Mouse (Mus musculus) adrenal gland, adult (tissue): ENCODE results near the gene Vps26c.
"Not testable (repeated sequence)": the region's sequence is repeated elsewhere in the genome, so short reads cannot be mapped to it uniquely, and the experiment has no call there.

ENCODE experiments used
- DNase-seq, 2 experiments: peaks; one replicate each; pipeline ENCODE4 v3.0.0; 2022 to 2023; ENCODE audit warnings: low spot score in 1 of 2; ENCODE audit not compliant: inconsistent age in 2 of 2

Vps26c gene

GRCm38 (mm10) chr16:94497911-94498310 is 28.7 kb downstream of the Vps26c start:
- peak; percentile 85 to 88 for DNase-seq

- peak in 1 of 2 experiments; percentile 27 for DNase-seq
These were observed 29.5 kb downstream of the Vps26c start for GRCm38 (mm10) chr16:94497176-94497575.

GRCm38 (mm10) chr16:94489326-94489725 is 37.3 kb downstream of the Vps26c start:
- DNase-seq = no peak

GRCm38 (mm10) chr16:94487341-94487740 is 39.3 kb downstream of the Vps26c start:
- DNase-seq = no peak

- DNase-seq = no peak
These were observed 41.7 kb downstream of the Vps26c start for GRCm38 (mm10) chr16:94484752-94485535.

GRCm38 (mm10) chr16:94473086-94473822 is 53.4 kb downstream of the Vps26c start:
- no peak for DNase-seq

- DNase-seq = peak; percentile 38 to 69
These were observed 54.1 kb downstream of the Vps26c start for GRCm38 (mm10) chr16:94472515-94472951.

- peak in 1 of 2 experiments; percentile 64 for DNase-seq
These were observed 58.2 kb downstream of the Vps26c start for GRCm38 (mm10) chr16:94468391-94468790.

- peak in 1 of 2 experiments; percentile 69 for DNase-seq
These were observed 59.1 kb downstream of the Vps26c start for GRCm38 (mm10) chr16:94467337-94468055.

GRCm38 (mm10) chr16:94466317-94466716 is 60.3 kb downstream of the Vps26c start:
- not testable (repeated sequence) for DNase-seq

GRCm38 (mm10) chr16:94465900-94466299 is 60.7 kb downstream of the Vps26c start:
- no peak for DNase-seq

- no peak for DNase-seq
These were observed 62.6 kb downstream of the Vps26c start for GRCm38 (mm10) chr16:94464067-94464466.

GRCm38 (mm10) chr16:94454146-94454545 is 72.5 kb downstream of the Vps26c start:
- no peak for DNase-seq

- DNase-seq = no peak
These were observed 73.9 kb downstream of the Vps26c start for GRCm38 (mm10) chr16:94452768-94453167.

- peak in 1 of 2 experiments; percentile 65 for DNase-seq
These were observed 74.8 kb downstream of the Vps26c start for GRCm38 (mm10) chr16:94451545-94452488.

- no peak for DNase-seq
These were observed 77.0 kb downstream of the Vps26c start for GRCm38 (mm10) chr16:94449632-94450031.

GRCm38 (mm10) chr16:94449151-94449550 is 77.5 kb downstream of the Vps26c start:
- no peak for DNase-seq
